Mouse (Mus musculus): Measurements from ENCODE around the gene Fzr1.

Fzr1 gene

GRCm38 (mm10) chr10:81332277-81332676 is 46.0 kb downstream of the Fzr1 start:
- DNase-seq (ENCODE audit: extremely low read depth, low read depth), result no peak

- no peak for DNase-seq (ENCODE audit: extremely low read depth, low read depth)
Measured at GRCm38 (mm10) chr10:81330007-81330406, 48.3 kb downstream of the Fzr1 start.

- no peak for DNase-seq (ENCODE audit: extremely low read depth, low read depth)
Measured at GRCm38 (mm10) chr10:81329194-81329975, 48.9 kb downstream of the Fzr1 start.

- DNase-seq (ENCODE audit: extremely low read depth, low read depth), result no peak
Measured at GRCm38 (mm10) chr10:81328386-81328785, 49.9 kb downstream of the Fzr1 start, which contains the start of gene Tbxa2r. TSS of gene Tbxa2r (plus strand) at chr10:81328731.

- no peak for DNase-seq (ENCODE audit: extremely low read depth, low read depth)
Measured at GRCm38 (mm10) chr10:81327959-81328358, 50.4 kb downstream of the Fzr1 start.

- DNase-seq (ENCODE audit: extremely low read depth, low read depth), result no peak
Measured at GRCm38 (mm10) chr10:81326858-81327257, 51.5 kb downstream of the Fzr1 start.

GRCm38 (mm10) chr10:81325781-81326180 is 52.5 kb downstream of the Fzr1 start:
- no peak for DNase-seq (ENCODE audit: extremely low read depth, low read depth)

- no peak for DNase-seq (ENCODE audit: extremely low read depth, low read depth)
Measured at GRCm38 (mm10) chr10:81325176-81325575, 53.1 kb downstream of the Fzr1 start.

GRCm38 (mm10) chr10:81323791-81324530 is 54.4 kb downstream of the Fzr1 start:
- DNase-seq (ENCODE audit: extremely low read depth, low read depth), result no peak

GRCm38 (mm10) chr10:81323141-81323775 is 55.1 kb downstream of the Fzr1 start:
- no peak for DNase-seq (ENCODE audit: extremely low read depth, low read depth)

- no peak for DNase-seq (ENCODE audit: extremely low read depth, low read depth)
Measured at GRCm38 (mm10) chr10:81322444-81322843, 55.9 kb downstream of the Fzr1 start.

- DNase-seq (ENCODE audit: extremely low read depth, low read depth), result no peak
Measured at GRCm38 (mm10) chr10:81321436-81321835, 56.9 kb downstream of the Fzr1 start.

GRCm38 (mm10) chr10:81320550-81321347 is 57.6 kb downstream of the Fzr1 start, which contains the start of gene Cactin:
TSS of gene Cactin (plus strand) at chr10:81321103.
- DNase-seq (ENCODE audit: extremely low read depth, low read depth), result peak; percentile 99

- no peak for DNase-seq (ENCODE audit: extremely low read depth, low read depth)
Measured at GRCm38 (mm10) chr10:81319741-81320549, 58.4 kb downstream of the Fzr1 start.

GRCm38 (mm10) chr10:81319330-81319699 is 59.0 kb downstream of the Fzr1 start:
- DNase-seq (ENCODE audit: extremely low read depth, low read depth), result peak; percentile 6

GRCm38 (mm10) chr10:81318589-81319329 is 59.6 kb downstream of the Fzr1 start:
- DNase-seq (ENCODE audit: extremely low read depth, low read depth), result no peak

GRCm38 (mm10) chr10:81317273-81317672 is 61.0 kb downstream of the Fzr1 start:
- DNase-seq (ENCODE audit: extremely low read depth, low read depth), result no peak

GRCm38 (mm10) chr10:81316338-81317060 is 61.8 kb downstream of the Fzr1 start:
- DNase-seq (ENCODE audit: extremely low read depth, low read depth), result no peak
